Mouse (Mus musculus) CD4-positive helper T cell, adult 2 months (primary cell): ENCODE results near the gene Add1.

Experiments used
- DNase-seq: peaks from one replicate; pipeline ENCODE4 v3.0.0-alpha.2; 2012; ENCODE audit warnings: low read depth, missing footprints, low spot score

The Add1 gene

GRCm38 (mm10) chr5:34573268-34574221 is at the start of gene Add1:
TSS of gene Add1 (plus strand) at chr5:34573664.
- DNase-seq = peak; percentile 98

GRCm38 (mm10) chr5:34523958-34524485 is 49.4 kb upstream of the Add1 start:
- DNase-seq = peak; percentile 33

- no peak for DNase-seq
Observed at GRCm38 (mm10) chr5:34524511-34524910, 49.0 kb upstream of the Add1 start.

GRCm38 (mm10) chr5:34525663-34526476 is 47.6 kb upstream of the Add1 start, which contains the start of gene Sh3bp2:
TSS of gene Sh3bp2 (plus strand) at chr5:34525838.
- peak; percentile 93 for DNase-seq

GRCm38 (mm10) chr5:34526477-34526775 is 47.0 kb upstream of the Add1 start:
- DNase-seq = peak; percentile 11

GRCm38 (mm10) chr5:34527352-34527751 is 46.1 kb upstream of the Add1 start:
- no peak for DNase-seq

- DNase-seq = no peak
Observed at GRCm38 (mm10) chr5:34528724-34529123, 44.7 kb upstream of the Add1 start.

- no peak for DNase-seq
Observed at GRCm38 (mm10) chr5:34530116-34530515, 43.3 kb upstream of the Add1 start.

- DNase-seq = no peak
Observed at GRCm38 (mm10) chr5:34530687-34531086, 42.8 kb upstream of the Add1 start.

GRCm38 (mm10) chr5:34533066-34533465 is 40.4 kb upstream of the Add1 start:
- DNase-seq = no peak

- no peak for DNase-seq
Observed at GRCm38 (mm10) chr5:34533820-34534219, 39.6 kb upstream of the Add1 start.

- DNase-seq = no peak
Observed at GRCm38 (mm10) chr5:34534776-34535581, 38.5 kb upstream of the Add1 start.

GRCm38 (mm10) chr5:34535831-34536230 is 37.6 kb upstream of the Add1 start:
- no peak for DNase-seq

- DNase-seq = no peak
Observed at GRCm38 (mm10) chr5:34538079-34538478, 35.4 kb upstream of the Add1 start.

GRCm38 (mm10) chr5:34538527-34538926 is 34.9 kb upstream of the Add1 start:
- peak; percentile 81 for DNase-seq

- DNase-seq = peak; percentile 51
Observed at GRCm38 (mm10) chr5:34539121-34539520, 34.3 kb upstream of the Add1 start.

- no peak for DNase-seq
Observed at GRCm38 (mm10) chr5:34542166-34542565, 31.3 kb upstream of the Add1 start.

- DNase-seq = peak; percentile 33
Observed at GRCm38 (mm10) chr5:34543114-34543513, 30.4 kb upstream of the Add1 start.

- DNase-seq = peak; percentile 63
Observed at GRCm38 (mm10) chr5:34547410-34547809, 26.1 kb upstream of the Add1 start.

GRCm38 (mm10) chr5:34549135-34549482 is 24.4 kb upstream of the Add1 start:
- no peak for DNase-seq

- peak; percentile 59 for DNase-seq
Observed at GRCm38 (mm10) chr5:34549483-34550221, 23.8 kb upstream of the Add1 start.
